Mouse (Mus musculus): Measurements from ENCODE around the gene Six6. TPM values are rescaled to one million over a fixed set of nuclear protein-coding genes. Genes with fewer than 3 reads are reported as not detected.

Gene Six6
- polyA plus RNA-seq, 1 experiment from 2014 or later = not detected

GRCm38 (mm10) chr12:72943574-72944110 lies 4.0 kb downstream of the Six6 start:
- no peak overlapping the region for H3K4me3 ChIP-seq
- ATAC-seq (ENCODE audit: low FRiP score, low read depth) = no peak
- 13% methylated on average over 2 of the region's 2 CpGs for WGBS

GRCm38 (mm10) chr12:72944411-72945225 lies 4.9 kb downstream of the Six6 start:
- 1% methylated on average over 24 of the region's 24 CpGs for WGBS
- Histone ChIP-seq H3K4me1 (peaks cover 20% of the 10 kb centered on the region), H3K4me3 (peak overlapping the region; percentile 47), H3K27me3 (peaks cover 98% of the 10 kb centered on the region), H3K36me3 (no peaks in the 10 kb centered on the region), H3K9ac (no peak overlapping the region), H3K27ac (no peak overlapping the region), H3K9me3 (no peaks in the 10 kb centered on the region), H3K4me2 (replicated peaks) (peak overlapping the region; percentile 75)
- ATAC-seq (ENCODE audit: low FRiP score, low read depth) = no peak

More at GRCm38 (mm10) chr12:72943574-72944110, 4.0 kb downstream of the Six6 start:
- Histone ChIP-seq H3K9me3 (no peaks in the 10 kb centered on the region), H3K27me3 (peaks cover 99% of the 10 kb centered on the region), H3K4me1 (peaks cover 24% of the 10 kb centered on the region), H3K9ac (no peak overlapping the region), H3K4me2 (replicated peaks) (no peak overlapping the region), H3K27ac (no peak overlapping the region), H3K36me3 (no peaks in the 10 kb centered on the region)

GRCm38 (mm10) chr12:72945301-72946063 lies 5.8 kb downstream of the Six6 start:
- Histone ChIP-seq H3K27me3 (peaks cover 98% of the 10 kb centered on the region), H3K27ac (no peak overlapping the region), H3K9me3 (no peaks in the 10 kb centered on the region), H3K4me3 (peak overlapping the region; percentile 47), H3K9ac (peak overlapping the region; percentile 51), H3K4me1 (peaks cover 12% of the 10 kb centered on the region), H3K36me3 (no peaks in the 10 kb centered on the region), H3K4me2 (replicated peaks) (peak overlapping the region; percentile 75)
- no peak for ATAC-seq (ENCODE audit: low FRiP score, low read depth)
- 1% methylated on average over 86 of the region's 89 CpGs for WGBS

- Histone ChIP-seq H3K9ac (no peak overlapping the region), H3K27me3 (peaks cover 95% of the 10 kb centered on the region), H3K4me1 (peaks cover 12% of the 10 kb centered on the region), H3K36me3 (no peaks in the 10 kb centered on the region), H3K9me3 (no peaks in the 10 kb centered on the region), H3K4me2 (replicated peaks) (peak overlapping the region; percentile 75), H3K27ac (no peak overlapping the region), H3K4me3 (peak overlapping the region; percentile 47)
- WGBS = 5% methylated on average over 8 of the region's 8 CpGs
- ATAC-seq (ENCODE audit: low FRiP score, low read depth) = no peak
Observed at GRCm38 (mm10) chr12:72946064-72946395, 6.3 kb downstream of the Six6 start.

- peaks cover 93% of the 10 kb centered on the region for H3K27me3 ChIP-seq
- ATAC-seq (ENCODE audit: low FRiP score, low read depth) = no peak
- H3K4me2 ChIP-seq (replicated peaks) = no peak overlapping the region
- H3K4me1 ChIP-seq = peaks cover 12% of the 10 kb centered on the region
- no peak overlapping the region for H3K27ac ChIP-seq
- H3K36me3 ChIP-seq = no peaks in the 10 kb centered on the region
- no peak overlapping the region for H3K9ac ChIP-seq
- no peak overlapping the region for H3K4me3 ChIP-seq
- no peaks in the 10 kb centered on the region for H3K9me3 ChIP-seq
Observed at GRCm38 (mm10) chr12:72946805-72947204, 7.1 kb downstream of the Six6 start.

- H3K4me1 ChIP-seq = peaks cover 12% of the 10 kb centered on the region
- H3K27me3 ChIP-seq = peaks cover 91% of the 10 kb centered on the region
- H3K9ac ChIP-seq = no peak overlapping the region
- WGBS = 17% methylated on average over 2 of the region's 2 CpGs
- H3K36me3 ChIP-seq = no peaks in the 10 kb centered on the region
- no peaks in the 10 kb centered on the region for H3K9me3 ChIP-seq
- no peak for ATAC-seq (ENCODE audit: low FRiP score, low read depth)
- no peak overlapping the region for H3K4me2 ChIP-seq (replicated peaks)
- H3K4me3 ChIP-seq = no peak overlapping the region
- no peak overlapping the region for H3K27ac ChIP-seq
Observed at GRCm38 (mm10) chr12:72947335-72947734, 7.6 kb downstream of the Six6 start.

- Histone ChIP-seq H3K4me3 (no peak overlapping the region), H3K9ac (no peak overlapping the region), H3K36me3 (no peaks in the 10 kb centered on the region), H3K4me2 (replicated peaks) (no peak overlapping the region), H3K4me1 (no peaks in the 10 kb centered on the region), H3K27ac (no peak overlapping the region), H3K27me3 (peaks cover 68% of the 10 kb centered on the region), H3K9me3 (no peaks in the 10 kb centered on the region)
- WGBS = 82% methylated on average over 5 of the region's 5 CpGs
- no peak for ATAC-seq (ENCODE audit: low FRiP score, low read depth)
Observed at GRCm38 (mm10) chr12:72953089-72953488, 13.4 kb downstream of the Six6 start.

GRCm38 (mm10) chr12:72953858-72954257 lies 14.2 kb downstream of the Six6 start:
- peaks cover 62% of the 10 kb centered on the region for H3K27me3 ChIP-seq

GRCm38 (mm10) chr12:72954906-72955305 lies 15.2 kb downstream of the Six6 start:
- Histone ChIP-seq H3K9ac (no peak overlapping the region), H3K27ac (no peak overlapping the region), H3K4me3 (no peak overlapping the region), H3K36me3 (no peaks in the 10 kb centered on the region), H3K9me3 (no peaks in the 10 kb centered on the region), H3K27me3 (peaks cover 52% of the 10 kb centered on the region), H3K4me2 (replicated peaks) (no peak overlapping the region), H3K4me1 (no peaks in the 10 kb centered on the region)
- 71% methylated on average over 4 of the region's 4 CpGs for WGBS
- no peak for ATAC-seq (ENCODE audit: low FRiP score, low read depth)

More at GRCm38 (mm10) chr12:72953858-72954257, 14.2 kb downstream of the Six6 start:
- H3K36me3 ChIP-seq = no peaks in the 10 kb centered on the region
- no peak overlapping the region for H3K9ac ChIP-seq
- H3K4me2 ChIP-seq (replicated peaks) = no peak overlapping the region
- ATAC-seq (ENCODE audit: low FRiP score, low read depth) = no peak
- H3K27ac ChIP-seq = no peak overlapping the region
- no peaks in the 10 kb centered on the region for H3K9me3 ChIP-seq
- H3K4me1 ChIP-seq = no peaks in the 10 kb centered on the region
- WGBS = 83% methylated on average over 5 of the region's 5 CpGs
- no peak overlapping the region for H3K4me3 ChIP-seq

- no peak overlapping the region for H3K9ac ChIP-seq
- peaks cover 2% of the 10 kb centered on the region; the same call in 1 of the 2 replicates for H3K9me3 ChIP-seq
- no peaks in the 10 kb centered on the region for H3K36me3 ChIP-seq
- H3K4me3 ChIP-seq = no peak overlapping the region
- ATAC-seq (ENCODE audit: low FRiP score, low read depth) = no peak
- no peaks in the 10 kb centered on the region for H3K4me1 ChIP-seq
- no peak overlapping the region for H3K27ac ChIP-seq
- no peak overlapping the region for H3K4me2 ChIP-seq (replicated peaks)
- WGBS = 62% methylated on average over 6 of the region's 6 CpGs
- peaks cover 29% of the 10 kb centered on the region for H3K27me3 ChIP-seq
Observed at GRCm38 (mm10) chr12:72957829-72958424, 18.2 kb downstream of the Six6 start.

- H3K4me3 ChIP-seq = no peak overlapping the region
- 93% methylated on average over 3 of the region's 3 CpGs for WGBS
- ATAC-seq (ENCODE audit: low FRiP score, low read depth) = no peak
Observed at GRCm38 (mm10) chr12:72958446-72958845, 18.8 kb downstream of the Six6 start.

GRCm38 (mm10) chr12:72962761-72963160 lies 23.1 kb downstream of the Six6 start:
- no peak overlapping the region for H3K4me2 ChIP-seq (replicated peaks)
- H3K4me3 ChIP-seq = no peak overlapping the region
- no peak for ATAC-seq (ENCODE audit: low FRiP score, low read depth)
- H3K4me1 ChIP-seq = no peaks in the 10 kb centered on the region
- peaks cover 2% of the 10 kb centered on the region; the same call in 1 of the 2 replicates for H3K9me3 ChIP-seq
- 63% methylated on average over 6 of the region's 6 CpGs for WGBS
- H3K36me3 ChIP-seq = no peaks in the 10 kb centered on the region
- H3K9ac ChIP-seq = no peak overlapping the region
- H3K27ac ChIP-seq = no peak overlapping the region
- no peaks in the 10 kb centered on the region for H3K27me3 ChIP-seq

More at GRCm38 (mm10) chr12:72958446-72958845, 18.8 kb downstream of the Six6 start:
- Histone ChIP-seq H3K27ac (no peak overlapping the region), H3K9me3 (peaks cover 2% of the 10 kb centered on the region; the same call in 1 of the 2 replicates), H3K27me3 (peaks cover 24% of the 10 kb centered on the region), H3K4me1 (no peaks in the 10 kb centered on the region), H3K36me3 (no peaks in the 10 kb centered on the region), H3K9ac (no peak overlapping the region), H3K4me2 (replicated peaks) (no peak overlapping the region)

All from limb, embryonic 13.5 days (tissue).